Mouse (Mus musculus) lung, postnatal 10 days (tissue): Measurements from ENCODE around the gene Ift140.
"Not testable (repeated sequence)": the region's sequence is repeated elsewhere in the genome, so short reads cannot be mapped to it uniquely, and the experiment has no call there.

Experiments
- DNase-seq: peaks from one replicate; pipeline ENCODE4 v3.0.0; 2021

The Ift140 gene

DNA sequence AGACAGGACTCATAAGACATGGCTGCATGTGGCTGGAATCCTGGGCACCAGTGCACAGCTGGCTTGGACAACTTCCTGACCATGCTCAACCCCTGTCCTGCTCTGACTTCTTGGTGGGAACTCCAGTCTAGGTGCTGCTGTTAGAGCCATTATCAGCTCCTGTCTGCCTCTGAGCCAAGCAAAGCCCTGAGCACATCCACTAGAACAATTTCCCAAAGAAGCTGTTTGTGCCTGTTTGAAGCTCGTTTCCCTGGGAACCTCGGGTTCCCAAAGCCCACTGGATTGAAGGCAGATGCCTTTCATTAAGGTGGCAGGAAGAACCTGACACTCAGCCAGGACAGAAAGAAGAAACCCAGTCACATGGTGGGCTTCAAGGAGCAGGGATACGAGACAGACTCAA, 104.5 kb downstream of the Ift140 start, which contains the start of gene Ptx4:
Gene Ptx4 (plus strand): TSS at position 355 of the 400 bp plus-strand sequence.
- no peak for DNase-seq

- DNase-seq = peak; percentile 35
These were observed 108.1 kb downstream of the Ift140 start for GRCm38 (mm10) chr17:25123979-25124378.

GRCm38 (mm10) chr17:25125442-25126060, 109.7 kb downstream of the Ift140 start:
- DNase-seq = not testable (repeated sequence)

DNA sequence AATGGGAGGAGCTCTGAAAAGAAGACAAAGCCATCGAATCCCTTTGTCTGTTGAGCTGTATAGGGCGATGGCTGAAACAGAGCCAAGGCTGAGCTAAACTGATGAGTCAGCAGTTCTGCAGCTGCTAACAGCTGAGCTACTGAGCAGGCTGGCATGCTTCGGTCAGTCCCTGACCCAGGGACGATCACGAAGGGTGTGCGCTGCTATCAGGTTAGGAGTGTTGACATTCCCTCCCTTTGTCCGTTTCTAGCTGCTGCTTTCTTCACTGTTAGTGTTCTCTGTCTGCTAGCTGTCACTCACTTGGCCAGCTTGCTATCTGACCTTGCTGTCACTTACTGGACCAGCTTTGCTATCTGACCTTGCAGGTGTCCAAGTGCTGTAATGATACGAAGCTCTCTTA, 111.2 kb downstream of the Ift140 start:
- no peak for DNase-seq

- no peak for DNase-seq
These were observed 111.8 kb downstream of the Ift140 start for GRCm38 (mm10) chr17:25127681-25128080.

DNA sequence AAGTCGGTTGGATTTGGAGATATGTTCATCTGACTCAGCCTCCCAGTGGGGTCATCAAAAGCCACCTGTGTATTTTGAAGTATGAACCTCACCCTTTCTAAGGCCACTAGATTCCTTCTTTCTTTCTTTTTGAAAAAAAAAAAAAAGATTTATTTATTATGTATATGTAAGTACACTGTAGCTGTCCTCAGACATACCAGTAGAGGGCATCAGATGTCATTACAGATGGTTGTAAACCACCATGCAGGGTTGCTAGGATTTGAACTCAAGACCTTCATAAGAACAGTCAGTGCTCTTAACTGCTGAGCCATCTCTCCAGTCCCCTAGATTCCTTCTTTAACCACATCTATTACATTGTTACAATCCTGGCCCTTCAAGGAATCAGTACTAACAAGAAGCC, 114.2 kb downstream of the Ift140 start:
- no peak for DNase-seq

- peak; percentile 96 for DNase-seq
These were observed 117.4 kb downstream of the Ift140 start, which contains the start of gene Clcn7 for GRCm38 (mm10) chr17:25133275-25133698. Gene Clcn7, plus strand, starts transcription at chr17:25133391.

DNA sequence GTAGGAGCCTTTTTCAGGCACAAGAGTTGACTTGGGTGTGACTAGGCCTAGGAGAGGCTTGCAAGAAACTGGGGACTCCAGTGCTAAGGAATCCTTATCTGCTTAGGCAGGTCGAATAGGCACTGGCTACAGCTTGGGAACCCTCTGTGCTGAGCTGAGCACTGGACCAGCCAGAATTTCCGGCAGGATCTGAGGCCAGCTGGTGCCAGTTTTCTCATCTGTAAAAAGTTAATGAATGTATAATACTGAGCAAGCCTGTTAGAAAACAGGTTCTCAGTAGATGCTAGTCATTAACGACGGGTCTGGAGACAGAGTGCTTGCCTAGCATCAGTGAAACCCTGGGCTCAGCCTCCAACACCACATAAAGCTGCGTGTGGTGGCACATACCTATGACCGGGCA, 119.7 kb downstream of the Ift140 start:
- no peak for DNase-seq

DNA sequence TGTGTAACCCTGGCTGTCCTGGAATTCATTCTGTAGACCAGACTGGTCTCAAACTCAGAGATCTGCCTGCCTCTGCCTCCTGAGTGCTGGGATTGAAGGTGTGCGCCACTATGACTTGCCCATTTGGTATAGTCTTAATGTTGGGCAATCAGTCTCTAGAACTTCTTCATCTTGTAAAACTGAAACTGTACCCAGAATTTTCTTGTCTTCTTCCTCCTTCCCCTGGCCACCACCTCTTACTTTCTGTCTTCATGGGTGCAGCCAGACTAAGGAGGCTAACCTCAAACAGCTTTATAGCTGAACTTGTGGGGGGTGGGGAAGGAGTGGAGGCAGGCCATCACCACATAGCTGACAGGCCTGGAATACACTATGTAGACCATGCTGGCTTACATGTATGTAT, 122.9 kb downstream of the Ift140 start:
- no peak for DNase-seq

GRCm38 (mm10) chr17:25139960-25140359, 124.1 kb downstream of the Ift140 start:
- peak; percentile 41 for DNase-seq
